8 mouse cellular contexts compared by ENCODE assay signal in the genomic region with DNA sequence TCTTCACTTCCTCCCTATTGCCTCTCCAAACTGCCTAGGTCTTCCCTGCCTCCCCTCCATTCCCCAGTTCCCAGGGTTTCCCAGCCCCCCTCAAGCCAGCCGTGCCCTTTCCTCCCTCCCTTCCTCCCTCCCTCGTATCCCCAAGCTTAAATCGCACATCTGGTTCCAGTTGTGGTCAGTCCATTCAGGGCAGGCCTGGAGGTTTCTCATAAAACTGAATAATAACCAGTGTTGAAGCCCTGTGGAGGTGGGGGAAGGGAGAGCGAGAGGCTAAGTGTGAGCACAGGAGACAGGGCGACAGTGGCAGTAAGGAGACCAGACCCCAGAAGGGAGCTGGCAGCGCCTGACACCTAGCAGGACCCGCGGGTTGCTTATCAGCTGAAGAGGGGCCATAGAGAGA.
A peak's percentile ranks its signal among the peaks of the same experiment; 100 is the strongest.
DNase-seq lines count a peak whose midpoint lies in the region; ATAC-seq and TF ChIP-seq lines count a peak whose summit lies in the region.

No protein-coding gene starts in this region.

- H3K9ac ChIP-seq in hindbrain, embryonic 11.5 days (ENCODE audit: low read depth, low read length), result no peak overlapping the region
- H3K9ac ChIP-seq in hindbrain, postnatal 0 days (replicated peaks; ENCODE audit: low read length), result no peak overlapping the region
- no peak overlapping the region for H3K9ac ChIP-seq in limb, embryonic 12.5 days (replicated peaks)

- 45% methylated on average over 8 of the region's 8 CpGs for WGBS in hindbrain, embryonic 11.5 days
- WGBS in hindbrain, postnatal 0 days, result 49% methylated on average over 8 of the region's 8 CpGs
- WGBS in limb, embryonic 12.5 days, result 9% methylated on average over 8 of the region's 8 CpGs

- H3K4me3 ChIP-seq in hindbrain, embryonic 11.5 days (ENCODE audit: low read depth, low read length), result no peak overlapping the region
- H3K4me3 ChIP-seq in hindbrain, postnatal 0 days (ENCODE audit: low read length), result no peak overlapping the region
- no peak overlapping the region for H3K4me3 ChIP-seq in embryonic fibroblast, embryonic 13.5 days (ENCODE audit: insufficient read depth, low read length)
- no peak overlapping the region for H3K4me3 ChIP-seq in limb, embryonic 12.5 days (replicated peaks)

- peaks cover 5% of the 10 kb centered on the region; the same call in 1 of the 2 replicates for H3K4me1 ChIP-seq in hindbrain, embryonic 11.5 days (replicated peaks; ENCODE audit: control insufficient read depth, insufficient read depth, low read length)
- peaks cover 5% of the 10 kb centered on the region for H3K4me1 ChIP-seq in hindbrain, postnatal 0 days (ENCODE audit: insufficient read depth, low read length)
- H3K4me1 ChIP-seq in embryonic fibroblast, embryonic 13.5 days (ENCODE audit: control insufficient read depth, insufficient read depth, low read length), result peaks cover 26% of the 10 kb centered on the region
- H3K4me1 ChIP-seq in limb, embryonic 12.5 days (replicated peaks), result peaks cover 82% of the 10 kb centered on the region

- H3K27me3 ChIP-seq in hindbrain, embryonic 11.5 days (ENCODE audit: control insufficient read depth, insufficient read depth, low read length), result peaks cover 7% of the 10 kb centered on the region
- H3K27me3 ChIP-seq in hindbrain, postnatal 0 days (ENCODE audit: insufficient read depth, low read length), result peaks cover 3% of the 10 kb centered on the region; the same call in 1 of the 2 replicates
- H3K27me3 ChIP-seq in limb, embryonic 12.5 days, result no peaks in the 10 kb centered on the region

- TF ChIP-seq CTCF in hindbrain, postnatal 0 days (IDR thresholded peaks at IDR 0.05; ENCODE audit: low read depth), result no peak
- TF ChIP-seq CTCF in embryonic fibroblast, embryonic 13.5 days (IDR thresholded peaks at IDR 0.05; ENCODE audit: borderline replicate concordance, insufficient read depth, low read length), result no peak

- H3K36me3 ChIP-seq in hindbrain, embryonic 11.5 days (ENCODE audit: control insufficient read depth, insufficient read depth, low read length), result no peaks in the 10 kb centered on the region
- no peaks in the 10 kb centered on the region for H3K36me3 ChIP-seq in hindbrain, postnatal 0 days (ENCODE audit: insufficient read depth, low read length)
- no peaks in the 10 kb centered on the region; the same call in 1 of the 2 replicates for H3K36me3 ChIP-seq in limb, embryonic 12.5 days

- DNase-seq in hindbrain, embryonic 11.5 days (ENCODE audit: low spot score), result peak; percentile 41
- DNase-seq in hindbrain, postnatal 0 days (ENCODE audit: low spot score), result no peak
- DNase-seq in adipocyte (ENCODE audit: low spot score), result peak; percentile 63
- DNase-seq in spleen, adult 12 weeks (ENCODE audit: low spot score), result no peak
- DNase-seq in spleen, postnatal 10 days (ENCODE audit: low spot score in 2 of 2), result no peak

- no peak overlapping the region for H3K27ac ChIP-seq in hindbrain, embryonic 11.5 days (ENCODE audit: low read depth, low read length)
- no peak overlapping the region for H3K27ac ChIP-seq in hindbrain, postnatal 0 days
- peak overlapping the region; percentile 86 for H3K27ac ChIP-seq in embryonic fibroblast, embryonic 13.5 days (ENCODE audit: insufficient read depth, low read length)
- H3K27ac ChIP-seq in limb, embryonic 12.5 days, result peak overlapping the region; percentile 90

- ATAC-seq in hindbrain, embryonic 11.5 days (ENCODE audit: low FRiP score), result no peak
- ATAC-seq in hindbrain, postnatal 0 days, result no peak
- ATAC-seq in limb, embryonic 12.5 days (ENCODE audit: insufficient number of reproducible peaks, insufficient read depth, low FRiP score, low TSS enrichment, low read depth), result peak; percentile 57
- no peak for ATAC-seq in granulocyte monocyte progenitor cell, adult 5-6 weeks (replicated peaks; ENCODE audit: poor library complexity, severe bottlenecking)

- no peak for TF ChIP-seq POLR2A in embryonic fibroblast, embryonic 13.5 days (IDR thresholded peaks at IDR 0.05; ENCODE audit: low read depth, low read length)

- no peak overlapping the region for H3K4me2 ChIP-seq in hindbrain, embryonic 11.5 days (replicated peaks; ENCODE audit: low read depth, low read length)
- H3K4me2 ChIP-seq in hindbrain, postnatal 0 days (ENCODE audit: low read depth, low read length), result no peak overlapping the region
- H3K4me2 ChIP-seq in limb, embryonic 12.5 days, result peak overlapping the region; percentile 48

- no peaks in the 10 kb centered on the region for H3K9me3 ChIP-seq in hindbrain, embryonic 11.5 days (ENCODE audit: control insufficient read depth, low read length)
- no peaks in the 10 kb centered on the region for H3K9me3 ChIP-seq in hindbrain, postnatal 0 days (ENCODE audit: low read length)
- H3K9me3 ChIP-seq in limb, embryonic 12.5 days, result no peaks in the 10 kb centered on the region

Comparison
In these comparisons a context has a peak if more than half of its experiments do, and no peak if none do; other contexts are left out.
1. DNase-seq: peak in hindbrain, embryonic 11.5 days (single experiment) and adipocyte (single experiment); none in hindbrain, postnatal 0 days (single experiment), spleen, adult 12 weeks (single experiment) and spleen, postnatal 10 days (0 of 2).
2. H3K27ac ChIP-seq: peak in embryonic fibroblast, embryonic 13.5 days (single experiment) and limb, embryonic 12.5 days (single experiment); none in hindbrain, embryonic 11.5 days (single experiment) and hindbrain, postnatal 0 days (single experiment).